Mouse (Mus musculus) liver, adult 2 months (tissue): ENCODE data around the gene Pemt. TPM values are rescaled to one million over a fixed set of nuclear protein-coding genes. Genes with fewer than 3 reads are reported as not detected.

Experiments
- DNase-seq: peaks from one replicate; pipeline ENCODE4 v3.0.0-alpha.2; 2011; ENCODE audit warnings: low read depth, low spot score; ENCODE audit errors: extremely low read depth
- H3K27ac ChIP-seq: fragments of 200-500 bp; replicated peaks from 2 replicates; pipeline ENCODE4 v1.5.1; 2012; ENCODE audit warnings: low read depth, mild to moderate bottlenecking, control low read depth, inconsistent platforms, low read length; ENCODE audit not compliant: insufficient read depth
- H3K27me3 ChIP-seq: fragments of 200-500 bp; 2 replicates; pipeline ENCODE4 v1.6.1; 2012; ENCODE audit warnings: mild to moderate bottlenecking, moderate library complexity, low read length, inconsistent platforms; ENCODE audit not compliant: control insufficient read depth, insufficient read depth
- H3K36me3 ChIP-seq: fragments of 200-500 bp; 2 replicates; pipeline ENCODE4 v1.6.1; 2012; ENCODE audit warnings: low read length, inconsistent platforms; ENCODE audit not compliant: control insufficient read depth, insufficient read depth
- H3K4me1 ChIP-seq: fragments of 200-500 bp; 2 replicates; pipeline ENCODE4 v1.6.1; 2011; ENCODE audit warnings: low read length; ENCODE audit not compliant: control insufficient read depth, insufficient read depth
- H3K4me3 ChIP-seq: fragments of 200-500 bp; 2 replicates; pipeline ENCODE4 v1.5.1; 2011; ENCODE audit warnings: low read depth, mild to moderate bottlenecking, control low read depth, low read length, moderate library complexity; ENCODE audit not compliant: insufficient read depth
- H3K79me2 ChIP-seq: fragments of 200-500 bp; 2 replicates; pipeline ENCODE4 v1.6.1; 2012; ENCODE audit warnings: inconsistent platforms, mild to moderate bottlenecking, low read length, moderate library complexity; ENCODE audit not compliant: control insufficient read depth, insufficient read depth
- H3K9ac ChIP-seq: fragments of 200-500 bp; 2 replicates; pipeline ENCODE4 v1.6.1; 2012; ENCODE audit warnings: low read depth, mild to moderate bottlenecking, control low read depth, inconsistent platforms, low read length
- CTCF ChIP-seq: fragments of 200-500 bp; IDR thresholded peaks from 2 replicates; pipeline ENCODE4 v1.5.1; 2011; ENCODE audit warnings: low read depth, low read length, control low read depth
- POLR2A ChIP-seq: fragments of 200-500 bp; IDR thresholded peaks from 2 replicates; pipeline ENCODE4 v1.6.1; 2011; ENCODE audit warnings: low read length, control low read depth; ENCODE audit not compliant: insufficient read depth; ENCODE audit errors: extremely low read depth
- WGBS: fragments of 180-500 bp; shearing (Covaris S2); methylation state at CpG from one replicate; pipeline ENCODE4 v1.1.7; 2018; 5-methylcytosine and 5-hydroxymethylcytosine counted together
- polyA plus RNA-seq: library from polyadenylated mRNA; depleted of rRNA; stranded (reverse); fragments of >200 nt; gene quantifications from 2 replicates; pipeline ENCODE4 v1.2.3, GENCODE M21; 2012
- total RNA-seq: library from RNA; depleted of rRNA; stranded (reverse); fragments of >200 nt; gene quantifications from 2 replicates; pipeline ENCODE4 v1.2.3, GENCODE M21; 2014

Pemt gene
- total and polyA plus RNA-seq, 2 experiments, result 432 to 1,369 TPM

DNA sequence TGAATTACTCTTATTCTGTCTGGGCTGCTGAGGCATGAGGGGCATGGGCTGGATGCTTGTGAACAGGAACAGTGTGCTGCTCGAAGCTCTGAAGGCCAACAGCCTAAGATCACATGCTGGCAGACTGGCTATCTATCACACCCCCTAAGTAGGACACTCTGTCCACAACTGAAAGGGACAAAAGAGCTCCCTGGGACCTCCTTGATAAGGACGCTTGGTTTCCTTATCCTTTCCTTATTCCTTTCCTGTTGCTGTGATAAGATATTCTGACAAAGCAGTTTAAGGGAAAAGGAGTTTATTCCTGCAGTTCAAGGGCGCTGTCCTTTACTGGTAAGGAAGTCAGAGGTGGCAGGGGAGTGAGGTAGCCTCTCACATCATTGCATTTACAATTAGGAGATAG is 105.6 kb downstream of the Pemt start:
- TF ChIP-seq POLR2A (no peak), CTCF (no peak)
- 70% methylated on average over 3 of the region's 3 CpGs for WGBS
- H3K27ac ChIP-seq, result peak overlapping the region; percentile 33

DNA sequence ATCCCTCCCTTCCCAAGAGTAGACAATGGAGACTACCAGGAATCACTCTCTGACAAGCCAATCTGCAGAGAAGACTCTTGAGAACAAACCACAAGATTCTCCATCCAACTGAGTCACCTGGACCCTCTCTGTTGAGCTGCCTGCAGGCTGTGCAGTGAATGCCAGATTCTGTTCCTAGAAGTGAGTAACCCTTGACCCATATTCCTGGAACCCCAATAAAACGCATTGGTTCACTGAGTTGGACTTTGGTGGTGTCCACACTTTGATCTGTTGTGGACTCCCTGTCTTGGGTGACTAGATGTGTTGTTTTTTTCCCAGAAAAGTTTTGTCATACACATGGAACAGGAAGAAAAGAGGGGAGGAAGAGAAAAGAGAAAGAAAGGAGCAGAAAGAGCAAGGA is 106.5 kb downstream of the Pemt start:
- no peaks in the 10 kb centered on the region for H3K27me3 ChIP-seq
- no peak for TF ChIP-seq POLR2A
- TF ChIP-seq CTCF, result no peak
- WGBS, result 21% methylated on average over 1 of the region's 1 CpGs
- no peaks in the 10 kb centered on the region for H3K79me2 ChIP-seq
- peaks cover 7% of the 10 kb centered on the region for H3K4me1 ChIP-seq
- H3K27ac ChIP-seq, result no peak overlapping the region
- no peak overlapping the region for H3K4me3 ChIP-seq
- no peaks in the 10 kb centered on the region for H3K36me3 ChIP-seq
- DNase-seq, result peak; percentile 50
- H3K9ac ChIP-seq, result no peak overlapping the region

More for the DNA sequence above, 105.6 kb downstream of the Pemt start:
- peaks cover 7% of the 10 kb centered on the region for H3K4me1 ChIP-seq
- no peaks in the 10 kb centered on the region for H3K79me2 ChIP-seq
- DNase-seq, result peak; percentile 6
- no peak overlapping the region for H3K9ac ChIP-seq
- H3K27me3 ChIP-seq, result no peaks in the 10 kb centered on the region
- no peak overlapping the region for H3K4me3 ChIP-seq
- no peaks in the 10 kb centered on the region for H3K36me3 ChIP-seq

DNA sequence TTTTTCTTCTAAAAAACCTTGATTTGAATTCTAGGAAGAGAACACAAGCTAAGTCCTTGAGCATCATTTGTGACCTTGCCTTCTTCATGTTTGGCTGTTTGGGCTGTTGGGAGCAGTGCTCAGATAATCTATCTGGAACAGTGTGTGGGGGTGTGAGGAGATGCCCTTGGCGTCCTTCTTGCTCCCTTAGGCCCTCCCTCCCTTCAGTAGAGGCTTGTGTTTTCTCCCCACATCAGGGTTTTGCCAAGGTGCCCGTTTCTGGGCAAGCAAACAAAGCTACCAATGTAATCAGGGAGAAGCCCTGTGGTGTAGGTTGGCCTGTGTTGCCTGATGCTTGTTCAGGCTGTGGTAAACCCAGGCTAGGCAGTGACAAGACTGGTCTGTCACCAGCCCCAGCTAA is 108.7 kb downstream of the Pemt start:
- Histone ChIP-seq H3K9ac (no peak overlapping the region), H3K79me2 (no peaks in the 10 kb centered on the region), H3K36me3 (no peaks in the 10 kb centered on the region), H3K27ac (no peak overlapping the region), H3K4me3 (no peak overlapping the region), H3K4me1 (peaks cover 7% of the 10 kb centered on the region), H3K27me3 (no peaks in the 10 kb centered on the region)
- no peak for TF ChIP-seq CTCF
- no peak for TF ChIP-seq POLR2A
- DNase-seq, result no peak
- 46% methylated on average over 2 of the region's 2 CpGs for WGBS

DNA sequence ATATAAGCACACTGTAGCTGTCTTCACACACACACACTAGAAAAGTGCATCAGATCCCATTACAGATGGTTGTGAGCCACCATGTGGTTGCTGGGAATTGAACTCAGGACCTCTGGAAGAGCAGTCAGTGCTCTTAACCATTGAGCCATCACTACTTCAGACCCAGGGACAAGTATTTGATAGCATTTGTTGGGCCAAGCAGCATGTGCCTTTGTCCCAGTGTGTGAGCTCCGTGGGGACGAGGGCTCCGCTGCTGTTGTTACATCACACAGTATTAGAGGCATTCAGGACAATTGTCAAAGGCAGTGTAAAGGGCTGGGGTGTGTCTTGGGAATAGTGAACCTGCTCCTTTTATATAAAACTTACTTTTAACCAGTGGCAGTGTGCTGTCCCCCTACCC is 109.3 kb downstream of the Pemt start:
- Histone ChIP-seq H3K4me3 (no peak overlapping the region), H3K27me3 (no peaks in the 10 kb centered on the region), H3K9ac (no peak overlapping the region), H3K4me1 (peaks cover 7% of the 10 kb centered on the region), H3K79me2 (no peaks in the 10 kb centered on the region), H3K36me3 (no peaks in the 10 kb centered on the region), H3K27ac (no peak overlapping the region)
- WGBS, result 84% methylated on average over 3 of the region's 3 CpGs
- TF ChIP-seq POLR2A (no peak), CTCF (no peak)
- no peak for DNase-seq

DNA sequence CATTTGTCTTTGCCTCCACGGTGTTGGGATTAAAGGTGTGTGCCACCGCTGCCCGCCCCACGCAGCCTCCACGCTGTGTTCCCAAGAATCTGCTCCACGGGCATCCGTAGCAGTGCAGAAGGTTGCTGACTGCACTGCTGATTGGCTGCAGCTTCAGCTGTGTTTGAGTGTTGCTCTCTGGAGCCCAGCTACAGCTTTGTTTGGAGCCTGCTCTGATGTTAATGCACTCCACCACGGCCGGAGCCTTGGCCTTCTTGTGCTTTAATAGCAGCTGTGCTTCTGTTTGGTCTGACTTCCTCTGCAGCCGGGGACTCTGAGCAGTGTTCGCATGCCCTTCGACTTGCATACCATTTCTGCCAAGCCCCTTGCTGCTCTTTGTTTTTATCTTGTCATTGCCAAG is 112.3 kb downstream of the Pemt start:
- no peak for TF ChIP-seq POLR2A
- no peak for TF ChIP-seq CTCF
- no peaks in the 10 kb centered on the region for H3K79me2 ChIP-seq
- H3K27ac ChIP-seq, result no peak overlapping the region
- no peaks in the 10 kb centered on the region for H3K4me1 ChIP-seq
- H3K36me3 ChIP-seq, result no peaks in the 10 kb centered on the region
- no peak overlapping the region for H3K9ac ChIP-seq
- 73% methylated on average over 12 of the region's 12 CpGs for WGBS
- no peak overlapping the region for H3K4me3 ChIP-seq
- no peaks in the 10 kb centered on the region for H3K27me3 ChIP-seq
- DNase-seq, result no peak

DNA sequence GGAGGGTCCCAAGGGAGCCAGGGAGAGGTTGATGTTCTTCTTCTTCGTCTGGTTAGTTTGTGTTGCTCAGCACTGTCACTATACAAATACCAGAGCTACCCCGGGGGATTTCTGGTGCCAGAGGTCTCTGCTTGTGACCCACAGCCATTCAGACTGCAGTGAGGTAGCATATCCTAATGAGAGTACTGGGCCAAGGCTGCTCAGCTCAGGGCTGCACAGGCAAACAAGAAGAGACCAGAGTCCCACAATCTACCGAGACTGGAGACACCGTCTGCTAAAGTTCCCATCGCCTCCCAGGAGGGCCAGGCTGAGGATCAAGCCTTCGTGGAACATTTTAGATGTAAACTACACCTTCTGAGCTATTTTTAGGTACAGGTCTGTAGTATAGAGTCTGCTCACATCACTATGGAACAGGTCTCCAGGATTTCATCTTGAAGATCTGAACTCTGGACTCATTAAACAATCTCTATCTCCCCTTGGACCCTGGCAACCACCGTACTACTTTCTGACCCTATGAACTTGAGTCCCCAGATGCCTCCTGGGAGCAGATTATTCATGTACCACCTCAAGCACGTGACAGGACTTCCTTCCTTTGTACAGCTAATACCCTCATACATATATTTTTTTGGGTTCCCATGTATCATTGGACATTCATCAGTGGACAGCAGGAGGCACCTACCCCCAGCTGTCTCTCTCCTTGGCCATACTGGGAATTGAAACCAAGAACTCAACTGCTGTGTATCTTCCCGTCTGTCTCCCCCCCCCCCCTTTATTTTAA is 113.5 kb downstream of the Pemt start:
- no peak overlapping the region for H3K4me3 ChIP-seq
- no peaks in the 10 kb centered on the region for H3K36me3 ChIP-seq
- no peaks in the 10 kb centered on the region for H3K27me3 ChIP-seq
- WGBS, result 53% methylated on average over 9 of the region's 9 CpGs
- H3K79me2 ChIP-seq, result no peaks in the 10 kb centered on the region
- no peaks in the 10 kb centered on the region for H3K4me1 ChIP-seq
- TF ChIP-seq CTCF, result no peak
- no peak for TF ChIP-seq POLR2A
- no peak overlapping the region for H3K9ac ChIP-seq
- H3K27ac ChIP-seq, result no peak overlapping the region
- no peak for DNase-seq
